Mouse (Mus musculus): ENCODE results near the gene Nfil3. TPM values are rescaled to one million over a fixed set of nuclear protein-coding genes. Genes with fewer than 3 reads are reported as not detected.

Nfil3 gene
- total and polyA plus RNA-seq, 3 experiments: 0.35 to 0.93 TPM; not detected in 1

- H3K9ac ChIP-seq (ENCODE audit: control insufficient read depth, low read depth, low read length, poor library complexity, severe bottlenecking): no peak overlapping the region
- H3K9me3 ChIP-seq (replicated peaks; ENCODE audit: insufficient read depth, low read length): no peaks in the 10 kb centered on the region
- DNase-seq (ENCODE audit: low read depth, low spot score): no peak
- no peak overlapping the region for H3K4me3 ChIP-seq (ENCODE audit: control insufficient read depth in 1 of 2, insufficient read depth in 1 of 2, low read depth in 2 of 2, low read length in 2 of 2)
- no peaks in the 10 kb centered on the region for H3K79me2 ChIP-seq (ENCODE audit: control insufficient read depth, insufficient read depth, low read length, poor library complexity)
- no peaks in the 10 kb centered on the region for H3K36me3 ChIP-seq (ENCODE audit: control insufficient read depth in 1 of 2, insufficient read depth in 2 of 2, low read length in 2 of 2)
- no peaks in the 10 kb centered on the region; a peak in 2 of 4 replicates for H3K27me3 ChIP-seq (ENCODE audit: control insufficient read depth in 1 of 2, insufficient read depth in 2 of 2, low read length in 2 of 2)
- no peak overlapping the region for H3K27ac ChIP-seq (ENCODE audit: control insufficient read depth, low read depth, low read length)
- H3K4me1 ChIP-seq (ENCODE audit: control insufficient read depth in 1 of 2, insufficient read depth in 2 of 2, low read length in 2 of 2): no peaks in the 10 kb centered on the region
- TF ChIP-seq MYC (IDR thresholded peaks at IDR 0.05; ENCODE audit: low read depth, low read length) (no peak), TCF12 (IDR thresholded peaks at IDR 0.05; ENCODE audit: low read depth, low read length) (no peak), MXI1 (IDR thresholded peaks at IDR 0.05; ENCODE audit: low read depth, low read length) (no peak), RCOR1 (IDR thresholded peaks at IDR 0.05; ENCODE audit: low read depth, low read length) (no peak), ZC3H11A (IDR thresholded peaks at IDR 0.05; ENCODE audit: low read depth, low read length) (no peak), UBTF (IDR thresholded peaks at IDR 0.05; ENCODE audit: borderline replicate concordance, insufficient read depth, low read depth, low read length) (no peak), TBP (IDR thresholded peaks at IDR 0.05; ENCODE audit: low read depth, low read length) (no peak), USF2 (IDR thresholded peaks at IDR 0.05; ENCODE audit: borderline replicate concordance in 1 of 2, insufficient read depth in 1 of 2, low read depth in 1 of 2, low read length in 2 of 2) (no peak), MAX (IDR thresholded peaks at IDR 0.05; ENCODE audit: low read length) (no peak), SMC3 (IDR thresholded peaks at IDR 0.05; ENCODE audit: low read depth, low read length) (no peak), HCFC1 (IDR thresholded peaks at IDR 0.05; ENCODE audit: low read depth, low read length) (no peak), CHD1 (IDR thresholded peaks at IDR 0.05; ENCODE audit: low read depth, low read length) (no peak), ZMIZ1 (IDR thresholded peaks at IDR 0.05; ENCODE audit: low read depth, low read length) (no peak), NRF1 (IDR thresholded peaks at IDR 0.05; ENCODE audit: insufficient read depth, low read depth, low read length, poor library complexity, severe bottlenecking) (no peak), SIN3A (IDR thresholded peaks at IDR 0.05; ENCODE audit: low read length) (no peak), EP300 (IDR thresholded peaks at IDR 0.05; ENCODE audit: low read depth in 1 of 2, low read length in 2 of 2) (no peak), ZNF384 (IDR thresholded peaks at IDR 0.05; ENCODE audit: low read depth, low read length) (no peak)
These were observed 39.9 kb downstream of the Nfil3 start for GRCm38 (mm10) chr13:52940956-52941355.

GRCm38 (mm10) chr13:52930582-52930981 is 50.3 kb downstream of the Nfil3 start:
- no peak overlapping the region for H3K4me3 ChIP-seq (ENCODE audit: control insufficient read depth in 1 of 2, insufficient read depth in 1 of 2, low read depth in 2 of 2, low read length in 2 of 2)
- H3K9me3 ChIP-seq (replicated peaks; ENCODE audit: insufficient read depth, low read length): no peaks in the 10 kb centered on the region
- no peak overlapping the region for H3K9ac ChIP-seq (ENCODE audit: control insufficient read depth, low read depth, low read length, poor library complexity, severe bottlenecking)
- H3K27ac ChIP-seq (ENCODE audit: control insufficient read depth, low read depth, low read length): no peak overlapping the region
- peaks cover 1% of the 10 kb centered on the region; the same call in 1 of the 2 replicates for H3K79me2 ChIP-seq (ENCODE audit: control insufficient read depth, insufficient read depth, low read length, poor library complexity)
- peaks cover 0 to 2% of the 10 kb centered on the region in 2 experiments; a peak in 2 of 4 replicates for H3K27me3 ChIP-seq (ENCODE audit: control insufficient read depth in 1 of 2, insufficient read depth in 2 of 2, low read length in 2 of 2)
- H3K4me1 ChIP-seq (ENCODE audit: control insufficient read depth in 1 of 2, insufficient read depth in 2 of 2, low read length in 2 of 2): peaks cover 0 to 7% of the 10 kb centered on the region in 2 experiments; a peak in 3 of 4 replicates
- no peak for DNase-seq (ENCODE audit: low read depth, low spot score)
- TF ChIP-seq MAFK (IDR thresholded peaks at IDR 0.05; ENCODE audit: borderline replicate concordance, low read depth, low read length) (no peak), MXI1 (IDR thresholded peaks at IDR 0.05; ENCODE audit: low read depth, low read length) (no peak), ZC3H11A (IDR thresholded peaks at IDR 0.05; ENCODE audit: low read depth, low read length) (no peak), CHD2 (IDR thresholded peaks at IDR 0.05; ENCODE audit: low read length) (no peak), TCF12 (IDR thresholded peaks at IDR 0.05; ENCODE audit: low read depth, low read length) (no peak), ZNF384 (IDR thresholded peaks at IDR 0.05; ENCODE audit: low read depth, low read length) (no peak), MYB (IDR thresholded peaks at IDR 0.05; ENCODE audit: low read depth, low read length) (no peak), CHD1 (IDR thresholded peaks at IDR 0.05; ENCODE audit: low read depth, low read length) (no peak), JUND (IDR thresholded peaks at IDR 0.05; ENCODE audit: low read depth, low read length) (no peak), TBP (IDR thresholded peaks at IDR 0.05; ENCODE audit: low read depth, low read length) (no peak), NRF1 (IDR thresholded peaks at IDR 0.05; ENCODE audit: insufficient read depth, low read depth, low read length, poor library complexity, severe bottlenecking) (no peak), BHLHE40 (IDR thresholded peaks at IDR 0.05; ENCODE audit: borderline replicate concordance, low read depth, low read length) (no peak), E2F4 (IDR thresholded peaks at IDR 0.05; ENCODE audit: borderline replicate concordance, low read depth, low read length) (no peak), SIN3A (IDR thresholded peaks at IDR 0.05; ENCODE audit: low read length) (no peak)
- peaks cover 0 to 5% of the 10 kb centered on the region in 2 experiments; a peak in 1 of 4 replicates for H3K36me3 ChIP-seq (ENCODE audit: control insufficient read depth in 1 of 2, insufficient read depth in 2 of 2, low read length in 2 of 2)
